Comparison of ENCODE assay signal across 8 mouse cellular contexts in the genomic region with DNA sequence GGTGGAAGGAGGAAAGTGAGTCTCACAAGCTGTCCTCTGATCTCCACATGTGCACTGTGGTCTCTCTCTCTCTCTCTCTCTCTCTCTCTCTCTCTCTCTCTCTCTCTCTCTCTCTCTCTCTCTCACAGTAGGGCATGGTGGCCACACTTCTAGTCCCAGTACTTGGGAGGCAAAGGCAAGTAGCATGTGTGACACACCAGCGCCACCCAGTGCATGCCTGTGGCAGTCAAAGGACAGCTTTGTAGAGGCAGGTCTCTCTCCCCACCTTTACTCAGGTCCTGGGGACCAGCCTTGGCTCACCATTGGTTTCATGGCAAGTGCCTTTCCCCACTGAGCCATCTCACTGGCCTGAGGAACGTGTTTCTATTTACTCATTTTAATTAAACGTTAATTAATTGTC. TPM values are rescaled to one million over a fixed set of nuclear protein-coding genes. Genes with fewer than 3 reads are reported as not detected.
A peak's percentile ranks its signal among the peaks of the same experiment; 100 is the strongest.
DNase-seq lines count a peak whose midpoint lies in the region; ATAC-seq lines count a peak whose summit lies in the region.

No protein-coding gene starts in this region.

- WGBS in forebrain, embryonic 11.5 days = 27% methylated on average over 3 of the region's 3 CpGs
- 31% methylated on average over 3 of the region's 3 CpGs for WGBS in forebrain, embryonic 12.5 days

- H3K4me3 ChIP-seq in forebrain, embryonic 11.5 days (ENCODE audit: low read depth, low read length) = no peak overlapping the region
- no peak overlapping the region for H3K4me3 ChIP-seq in forebrain, embryonic 12.5 days (replicated peaks)

- H3K9ac ChIP-seq in forebrain, embryonic 11.5 days (ENCODE audit: low read length) = no peak overlapping the region
- H3K9ac ChIP-seq in forebrain, embryonic 12.5 days = no peak overlapping the region

- H3K9me3 ChIP-seq in forebrain, embryonic 11.5 days (ENCODE audit: control insufficient read depth, low read length) = no peaks in the 10 kb centered on the region
- no peaks in the 10 kb centered on the region for H3K9me3 ChIP-seq in forebrain, embryonic 12.5 days

- no peaks in the 10 kb centered on the region for H3K27me3 ChIP-seq in forebrain, embryonic 11.5 days (ENCODE audit: control insufficient read depth, insufficient read depth, low read length)
- peaks cover 5% of the 10 kb centered on the region; the same call in 1 of the 2 replicates for H3K27me3 ChIP-seq in forebrain, embryonic 12.5 days

- peak; percentile 67 for DNase-seq in forebrain, embryonic 11.5 days (ENCODE audit: low spot score)
- peak; percentile 20 to 45 for DNase-seq in urinary bladder, adult 18-20 months (ENCODE audit: low spot score in 2 of 2)
- no peak for DNase-seq in urinary bladder, adult 2 months (ENCODE audit: low spot score)
- peak; percentile 61 to 63 for DNase-seq in cerebellum, postnatal 36 days
- DNase-seq in layer of hippocampus, adult 8-10 months (ENCODE audit: low spot score in 2 of 2) = peak; percentile 29 to 61
- DNase-seq in thymus, postnatal 25 days = peak; percentile 80

- no peaks in the 10 kb centered on the region for H3K36me3 ChIP-seq in forebrain, embryonic 11.5 days (ENCODE audit: control insufficient read depth, insufficient read depth, low read length)
- no peaks in the 10 kb centered on the region for H3K36me3 ChIP-seq in forebrain, embryonic 12.5 days (replicated peaks)

- no peak overlapping the region for H3K27ac ChIP-seq in forebrain, embryonic 11.5 days (ENCODE audit: low read depth, low read length)
- H3K27ac ChIP-seq in forebrain, embryonic 12.5 days = no peak overlapping the region

- H3K4me2 ChIP-seq in forebrain, embryonic 11.5 days (ENCODE audit: low read depth, low read length, severe bottlenecking) = no peak overlapping the region
- no peak overlapping the region for H3K4me2 ChIP-seq in forebrain, embryonic 12.5 days

- no peak for ATAC-seq in forebrain, embryonic 11.5 days (replicated peaks; ENCODE audit: low FRiP score)
- ATAC-seq in forebrain, embryonic 12.5 days (ENCODE audit: low FRiP score) = no peak
- ATAC-seq in megakaryocyte-erythroid progenitor cell, adult 5-6 weeks (replicated peaks; ENCODE audit: low FRiP score, low TSS enrichment, poor library complexity, severe bottlenecking) = peak; percentile 64

- H3K4me1 ChIP-seq in forebrain, embryonic 11.5 days (replicated peaks; ENCODE audit: control insufficient read depth, insufficient read depth, low read length) = no peaks in the 10 kb centered on the region
- H3K4me1 ChIP-seq in forebrain, embryonic 12.5 days = no peaks in the 10 kb centered on the region; the same call in 1 of the 2 replicates

RNA-seq across cellular contexts. Expression of a gene that starts 2.2 kb away (rescaled TPM):
- 0.08 TPM in 1 of 2 replicates, not detected in the other for polyA plus RNA-seq in forebrain, embryonic 11.5 days (2014; fragmentation: Nextera tagmentation; extraction: Ambion mirVana)
- not detected in 2 replicates for polyA plus RNA-seq in forebrain, embryonic 12.5 days (2016; fragmentation: Nextera tagmentation; extraction: Ambion mirVana)
- not detected in 2 replicates for polyA plus RNA-seq in urinary bladder, adult 2 months (2012; rRNA removed)
- total RNA-seq in layer of hippocampus, adult 8-10 months (2022) = not detected
- not detected in 2 replicates for total RNA-seq in megakaryocyte-erythroid progenitor cell, adult 5-6 weeks (2014; fragmentation: Nextera tagmentation)
- total RNA-seq in megakaryocyte-erythroid progenitor cell, adult 5-6 weeks (2017) = not detected in 2 replicates

RNA-seq across cellular contexts. Expression of a gene that starts 29.4 kb away (rescaled TPM):
- 1.8 and 2.0 TPM in 2 replicates for polyA plus RNA-seq in forebrain, embryonic 11.5 days (2014; fragmentation: Nextera tagmentation; extraction: Ambion mirVana)
- polyA plus RNA-seq in forebrain, embryonic 12.5 days (2016; fragmentation: Nextera tagmentation; extraction: Ambion mirVana) = 0.90 and 1.8 TPM in 2 replicates
- polyA plus RNA-seq in urinary bladder, adult 2 months (2012; rRNA removed) = 15.6 and 15.9 TPM in 2 replicates
- under 1 TPM in 1 of 4 experiments, not detected in 3; 0.18 TPM for total RNA-seq in layer of hippocampus, adult 8-10 months (2022)
- 2.3 TPM in 1 of 2 replicates, not detected in the other for total RNA-seq in megakaryocyte-erythroid progenitor cell, adult 5-6 weeks (2014; fragmentation: Nextera tagmentation)
- 0.47 and 9.3 TPM in 2 replicates for total RNA-seq in megakaryocyte-erythroid progenitor cell, adult 5-6 weeks (2017)

RNA-seq across cellular contexts. Expression of a gene that starts 44.3 kb away (rescaled TPM):
- 91.6 and 100 TPM in 2 replicates for polyA plus RNA-seq in forebrain, embryonic 11.5 days (2014; fragmentation: Nextera tagmentation; extraction: Ambion mirVana)
- polyA plus RNA-seq in forebrain, embryonic 12.5 days (2016; fragmentation: Nextera tagmentation; extraction: Ambion mirVana) = 45.9 and 81.3 TPM in 2 replicates
- 21.6 and 31.5 TPM in 2 replicates for polyA plus RNA-seq in urinary bladder, adult 2 months (2012; rRNA removed)
- total RNA-seq in layer of hippocampus, adult 8-10 months (2022) = 10 to 100 TPM; 82.5 to 87.8 (median 85.0) TPM
- total RNA-seq in megakaryocyte-erythroid progenitor cell, adult 5-6 weeks (2014; fragmentation: Nextera tagmentation) = 211 and 220 TPM in 2 replicates
- total RNA-seq in megakaryocyte-erythroid progenitor cell, adult 5-6 weeks (2017) = 134 and 194 TPM in 2 replicates
